Mouse (Mus musculus) cerebellum, adult 2 months (tissue): ENCODE measurements at regions not wholly inside any gene's neighbourhood (a gene's known extent, or its start where the extent isn't known, plus 50 kb on each side); places are given as distances from the start of the nearest gene placed in this dataset.

Source experiments
- CTCF ChIP-seq: fragments of 200-500 bp; IDR thresholded peaks from 2 replicates; pipeline ENCODE4 v1.5.1; 2011; ENCODE audit warnings: low read depth, mild to moderate bottlenecking, control low read depth, low read length, moderate library complexity, borderline replicate concordance; ENCODE audit not compliant: insufficient read depth
- POLR2A ChIP-seq: fragments of 200-500 bp; IDR thresholded peaks from 2 replicates; pipeline ENCODE4 v1.6.1; 2011; ENCODE audit warnings: low read length, control low read depth, borderline replicate concordance; ENCODE audit not compliant: insufficient read depth

DNA sequence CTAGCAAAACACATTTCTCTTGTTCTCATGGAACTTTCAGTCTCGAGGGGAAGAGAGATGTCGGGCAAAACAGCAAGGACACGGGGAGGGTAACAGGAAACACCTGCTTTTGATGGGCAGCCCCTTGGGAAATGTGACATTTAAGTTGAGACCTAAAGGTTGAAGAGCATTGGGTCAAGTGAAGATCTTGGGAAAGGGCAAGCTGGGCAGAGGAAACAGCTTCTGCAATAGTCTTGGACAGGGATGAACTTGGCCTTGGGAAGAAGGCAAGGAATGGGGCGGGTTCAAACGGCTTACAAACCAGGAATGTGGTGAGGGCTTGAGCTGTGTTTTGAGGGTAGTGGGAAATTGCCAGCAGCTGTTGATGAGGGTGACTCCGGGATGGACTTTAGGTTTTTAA is 143.0 kb downstream of the Fam43a start:
- no peak for TF ChIP-seq CTCF
- TF ChIP-seq POLR2A = no peak
